Mouse (Mus musculus) hindbrain, embryonic 15.5 days (tissue): ENCODE data around the gene Zfp987. TPM values are rescaled to one million over a fixed set of nuclear protein-coding genes. Genes with fewer than 3 reads are reported as not detected.
"Not testable (repeated sequence)": the region's sequence is repeated elsewhere in the genome, so short reads cannot be mapped to it uniquely, and the experiment has no call there.

Experiments
- ATAC-seq: fragments of 200-750 bp; cut with Nextera tagmentation; 2 replicates; pipeline ENCODE4 v1.8.0; 2017; ENCODE audit warnings: low read depth, moderate number of reproducible peaks, moderate TSS enrichment; ENCODE audit not compliant: low FRiP score
- H3K27ac ChIP-seq: fragments of 300-500 bp; sonication (generic); replicated peaks from 2 replicates; pipeline ENCODE4 v1.5.1; 2015; ENCODE audit warnings: mild to moderate bottlenecking, inconsistent platforms
- H3K27me3 ChIP-seq: fragments of 300-500 bp; sonication (generic); 2 replicates; pipeline ENCODE4 v1.6.1; 2015; ENCODE audit warnings: control low read depth, inconsistent platforms
- H3K36me3 ChIP-seq: fragments of 300-500 bp; sonication (generic); 2 replicates; pipeline ENCODE4 v1.6.1; 2015; ENCODE audit warnings: control low read depth, inconsistent platforms
- H3K4me1 ChIP-seq: fragments of 300-500 bp; sonication (generic); replicated peaks from 2 replicates; pipeline ENCODE4 v1.6.1; 2015; ENCODE audit warnings: control low read depth, inconsistent platforms
- H3K4me2 ChIP-seq: fragments of 300-500 bp; sonication (generic); 2 replicates; pipeline ENCODE4 v1.6.1; 2015; ENCODE audit warnings: moderate library complexity, mild to moderate bottlenecking, inconsistent platforms
- H3K4me3 ChIP-seq: fragments of 300-500 bp; sonication (generic); 2 replicates; pipeline ENCODE4 v1.5.1; 2015; ENCODE audit warnings: mild to moderate bottlenecking, inconsistent platforms
- H3K9ac ChIP-seq: fragments of 300-500 bp; sonication (generic); 2 replicates; pipeline ENCODE4 v1.6.1; 2015; ENCODE audit warnings: inconsistent platforms
- H3K9me3 ChIP-seq: fragments of 300-500 bp; sonication (generic); 2 replicates; pipeline ENCODE4 v1.6.1; 2016; ENCODE audit warnings: control low read depth, inconsistent platforms
- WGBS: fragments of 180-500 bp; shearing (Covaris S2); methylation state at CpG from one replicate; pipeline ENCODE4 v1.1.7; 2015; 5-methylcytosine and 5-hydroxymethylcytosine counted together
- polyA plus RNA-seq: library from polyadenylated mRNA; unstranded; fragments of >200 nt; fragmentation: Nextera tagmentation; extraction: Ambion mirVana; gene quantifications from 2 replicates; pipeline ENCODE4 v1.2.1, GENCODE M21; 2015

The Zfp987 gene
- polyA plus RNA-seq, 1 experiment from 2014 or later = not detected

- not testable (repeated sequence) for H3K27ac ChIP-seq, H3K9ac ChIP-seq, H3K27me3 ChIP-seq, ATAC-seq, H3K36me3 ChIP-seq, H3K4me1 ChIP-seq
- Histone ChIP-seq H3K4me2 (peak overlapping the region; percentile 45), H3K4me3 (peak overlapping the region; percentile 21; the same call in 1 of the 2 replicates), H3K9me3 (peaks cover 14% of the 10 kb centered on the region)
- WGBS = 37% methylated on average over 43 of the region's 45 CpGs
Measured at GRCm38 (mm10) chr4:146066932-146067580, 30.0 kb upstream of the Zfp987 start.

GRCm38 (mm10) chr4:146067594-146067993, 29.5 kb upstream of the Zfp987 start:
- Histone ChIP-seq H3K4me2 (peak overlapping the region; percentile 45), H3K4me3 (peak overlapping the region; percentile 21; the same call in 1 of the 2 replicates), H3K9me3 (peaks cover 14% of the 10 kb centered on the region)
- not testable (repeated sequence) for H3K4me1 ChIP-seq, ATAC-seq, H3K36me3 ChIP-seq, H3K9ac ChIP-seq, H3K27me3 ChIP-seq, H3K27ac ChIP-seq
- 19% methylated on average over 55 of the region's 55 CpGs for WGBS

- not testable (repeated sequence) for H3K4me2 ChIP-seq, H3K4me3 ChIP-seq, H3K9ac ChIP-seq, ATAC-seq, H3K4me1 ChIP-seq, H3K36me3 ChIP-seq, H3K9me3 ChIP-seq, H3K27ac ChIP-seq, H3K27me3 ChIP-seq
- WGBS = 82% methylated on average over 7 of the region's 7 CpGs
Measured at GRCm38 (mm10) chr4:146073264-146073663, 23.8 kb upstream of the Zfp987 start.

- H3K4me1 ChIP-seq, H3K4me2 ChIP-seq, H3K9ac ChIP-seq, H3K4me3 ChIP-seq, H3K9me3 ChIP-seq, H3K27ac ChIP-seq, H3K36me3 ChIP-seq, ATAC-seq, H3K27me3 ChIP-seq: not testable (repeated sequence)
- 49% methylated on average over 3 of the region's 3 CpGs for WGBS
Measured at GRCm38 (mm10) chr4:146101448-146101847, 4.3 kb downstream of the Zfp987 start.

GRCm38 (mm10) chr4:146156524-146156923, 59.4 kb downstream of the Zfp987 start, which contains the start of gene Zfp600:
Gene Zfp600, plus strand, starts transcription at chr4:146156824.
- H3K27me3 ChIP-seq, H3K4me2 ChIP-seq, H3K4me3 ChIP-seq, H3K9ac ChIP-seq, H3K9me3 ChIP-seq, H3K27ac ChIP-seq, H3K36me3 ChIP-seq, ATAC-seq, H3K4me1 ChIP-seq: not testable (repeated sequence)
- no CpG with 5 or more reads among the region's 6 CpGs for WGBS

GRCm38 (mm10) chr4:146162893-146163292, 65.8 kb downstream of the Zfp987 start:
- not testable (repeated sequence) for H3K4me3 ChIP-seq, H3K4me2 ChIP-seq, ATAC-seq, H3K27ac ChIP-seq, H3K36me3 ChIP-seq, H3K27me3 ChIP-seq, H3K9ac ChIP-seq, H3K4me1 ChIP-seq
- WGBS = 80% methylated on average over 4 of the region's 4 CpGs
- H3K9me3 ChIP-seq = peaks cover 12% of the 10 kb centered on the region

GRCm38 (mm10) chr4:146167202-146167832, 70.2 kb downstream of the Zfp987 start:
- not testable (repeated sequence) for ATAC-seq, H3K4me2 ChIP-seq, H3K4me1 ChIP-seq, H3K27me3 ChIP-seq, H3K9ac ChIP-seq, H3K27ac ChIP-seq, H3K4me3 ChIP-seq, H3K36me3 ChIP-seq
- 82% methylated on average over 3 of the region's 3 CpGs for WGBS
- H3K9me3 ChIP-seq = peaks cover 17% of the 10 kb centered on the region

- not testable (repeated sequence) for H3K4me1 ChIP-seq, H3K9ac ChIP-seq, H3K4me2 ChIP-seq, H3K36me3 ChIP-seq, H3K27me3 ChIP-seq, H3K4me3 ChIP-seq, H3K27ac ChIP-seq
- peaks cover 17% of the 10 kb centered on the region for H3K9me3 ChIP-seq
- peak; percentile 56; the same call in 1 of the 2 replicates for ATAC-seq
- whole genome bisulfite sequencing = 85% methylated on average over 10 of the region's 10 CpGs
Measured at GRCm38 (mm10) chr4:146167879-146168532, 70.9 kb downstream of the Zfp987 start.

- H3K4me2 ChIP-seq, H3K27ac ChIP-seq, H3K9ac ChIP-seq, H3K36me3 ChIP-seq, H3K27me3 ChIP-seq, H3K4me3 ChIP-seq, H3K4me1 ChIP-seq: not testable (repeated sequence)
- ATAC-seq = peak; percentile 68; the same call in 1 of the 2 replicates
- H3K9me3 ChIP-seq = peaks cover 22% of the 10 kb centered on the region
- no CpG with 5 or more reads among the region's 2 CpGs for WGBS
Measured at GRCm38 (mm10) chr4:146168730-146169215, 71.7 kb downstream of the Zfp987 start.

- not testable (repeated sequence) for H3K4me3 ChIP-seq, H3K4me2 ChIP-seq, H3K9ac ChIP-seq, H3K27me3 ChIP-seq, H3K27ac ChIP-seq, H3K36me3 ChIP-seq, H3K4me1 ChIP-seq
- 69% methylated on average over 4 of the region's 4 CpGs for WGBS
- H3K9me3 ChIP-seq = peaks cover 17% of the 10 kb centered on the region
- peak; percentile 73 for ATAC-seq
Measured at GRCm38 (mm10) chr4:146173378-146174226, 76.5 kb downstream of the Zfp987 start.
